Mouse (Mus musculus) testis, adult 2 months (tissue): ENCODE measurements around the gene Trio.

ENCODE experiments used
- CTCF ChIP-seq: fragments of 200-500 bp; IDR thresholded peaks from 2 replicates; pipeline ENCODE4 v1.5.1; 2012; ENCODE audit warnings: low read depth, mild to moderate bottlenecking, inconsistent platforms, low read length, moderate library complexity; ENCODE audit not compliant: control insufficient read depth, insufficient read depth, insufficient replicate concordance
- POLR2A ChIP-seq: fragments of 200-500 bp; IDR thresholded peaks from 2 replicates; pipeline ENCODE4 v1.6.1; 2012; ENCODE audit warnings: low read depth, mild to moderate bottlenecking, inconsistent platforms, low read length, moderate library complexity; ENCODE audit not compliant: control insufficient read depth

DNA sequence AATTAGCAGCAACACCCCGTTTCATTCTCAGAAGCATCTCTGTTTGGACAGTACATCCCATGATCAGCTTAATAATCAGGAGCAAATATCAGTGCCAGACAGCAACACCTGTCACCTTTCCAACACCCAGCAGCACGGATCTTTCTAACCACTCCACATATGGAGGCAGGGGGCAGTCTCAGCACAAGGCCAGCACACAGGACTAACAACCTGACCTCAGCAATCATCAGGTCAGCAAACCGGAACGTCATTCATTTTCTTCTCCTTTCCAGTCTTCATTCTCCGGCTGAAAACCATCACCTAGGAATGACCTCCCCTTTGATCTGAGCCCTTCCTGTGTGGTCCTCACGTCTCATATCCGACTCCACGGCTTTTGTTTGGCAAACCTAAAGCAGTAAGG is 27.7 kb downstream of the Trio start:
- TF ChIP-seq CTCF, result no peak
- TF ChIP-seq POLR2A, result no peak
